Mouse (Mus musculus) liver, postnatal 0 days (tissue): ENCODE data around the gene Tceanc.

Experiments used
- CTCF ChIP-seq: sonication (generic); IDR thresholded peaks from 2 replicates; pipeline ENCODE4 v1.5.1; 2016; ENCODE audit warnings: antibody characterized with exemption, low read depth
- EP300 ChIP-seq: IDR thresholded peaks from 2 replicates; pipeline ENCODE4 v1.6.1; 2016; ENCODE audit warnings: antibody characterized with exemption, low read depth, mild to moderate bottlenecking

GRCm38 (mm10) chrX:166499496-166500190, 18.7 kb downstream of the Tceanc start:
- TF ChIP-seq CTCF = no peak
- TF ChIP-seq EP300 = no peak
